Comparison of ENCODE assay signal across 27 mouse cellular contexts in genomic region chr5:73890942-73891341, GRCm38 (mm10).
A peak's percentile ranks its signal among the peaks of the same experiment; 100 is the strongest.
DNase-seq lines count a peak whose midpoint lies in the region; ATAC-seq and TF ChIP-seq lines count a peak whose summit lies in the region.
"Had no signal": no experiment of that assay in that cellular context is flagged by ENCODE, and none has a peak within 500 bp of the region (broad histone marks: within the 10 kb centered on the region; RNA-seq: fewer than 3 reads in every experiment).

No protein-coding gene starts in this region.

- no peaks in the 10 kb centered on the region for H3K36me3 ChIP-seq in kidney, embryonic 16.5 days (ENCODE audit: insufficient read depth, low read length)
- H3K36me3 ChIP-seq in lung, embryonic 14.5 days (ENCODE audit: insufficient read depth), result no peaks in the 10 kb centered on the region
- H3K36me3 ChIP-seq: embryonic facial prominence, embryonic 12.5 days; hindbrain, embryonic 12.5 days; limb, embryonic 12.5 days; neural tube, embryonic 15.5 days had no signal

- no peak for TF ChIP-seq CTCF in lung, embryonic 14.5 days (IDR thresholded peaks at IDR 0.05; ENCODE audit: low read depth)
- TF ChIP-seq CTCF in lung, adult 2 months (IDR thresholded peaks at IDR 0.05; ENCODE audit: insufficient read depth, low read length), result no peak

- H3K27me3 ChIP-seq in kidney, embryonic 16.5 days (ENCODE audit: insufficient read depth, low read length), result no peaks in the 10 kb centered on the region
- no peaks in the 10 kb centered on the region for H3K27me3 ChIP-seq in lung, embryonic 14.5 days (ENCODE audit: insufficient read depth, low read length)
- H3K27me3 ChIP-seq: CH12.LX; embryonic facial prominence, embryonic 12.5 days; hindbrain, embryonic 12.5 days; limb, embryonic 12.5 days; neural tube, embryonic 15.5 days had no signal

- peak; percentile 11 to 25 for DNase-seq in cerebellum, postnatal 10 days
- no peak for DNase-seq in cerebellum, postnatal 4 days (ENCODE audit: low spot score in 2 of 2)
- no peak for DNase-seq in kidney, adult 11 months
- DNase-seq in lung, embryonic 14.5 days, result peak; percentile 43
- no peak for DNase-seq in lung, adult 2 months
- DNase-seq in retina, postnatal 1 day, result peak; percentile 12
- no peak for DNase-seq in retina, embryonic 14.5 days (ENCODE audit: low spot score)
- DNase-seq: adrenal gland, postnatal 10 days; cerebellum, adult 8-10 months; cerebellum, postnatal 36 days; gastrocnemius, postnatal 14 days; heart, postnatal 36 days; midbrain, embryonic 14.5 days; thymus, adult 2 months; thymus, postnatal 36 days had no signal

- WGBS in kidney, embryonic 16.5 days, result 47% methylated on average over 4 of the region's 4 CpGs
- 53% methylated on average over 4 of the region's 4 CpGs for WGBS in lung, embryonic 14.5 days
- 68% methylated on average over 4 of the region's 4 CpGs for WGBS in lung, adult 2 months

- TF ChIP-seq POLR2A in lung, adult 2 months (IDR thresholded peaks at IDR 0.05; ENCODE audit: borderline replicate concordance, extremely low read depth, low read depth, low read length), result no peak

- no peak for ATAC-seq in kidney, embryonic 16.5 days (ENCODE audit: low FRiP score, low TSS enrichment)
- ATAC-seq in lung, embryonic 14.5 days (ENCODE audit: insufficient read depth), result no peak
- ATAC-seq: activated CD4-positive, CD25-positive, alpha-beta regulatory T cell, adult 4 months; forebrain, embryonic 14.5 days; intestine, postnatal 0 days had no signal

- H3K4me3 ChIP-seq in kidney, embryonic 16.5 days (ENCODE audit: low read length), result no peak overlapping the region
- no peak overlapping the region for H3K4me3 ChIP-seq in lung, embryonic 14.5 days (ENCODE audit: low read depth, low read length)
- no peak overlapping the region for H3K4me3 ChIP-seq in lung, adult 2 months (replicated peaks; ENCODE audit: extremely low read depth, low read depth, low read length)
- H3K4me3 ChIP-seq: embryonic facial prominence, embryonic 12.5 days; hindbrain, embryonic 12.5 days; limb, embryonic 12.5 days; neural tube, embryonic 15.5 days had no signal

- H3K4me1 ChIP-seq in kidney, embryonic 16.5 days (ENCODE audit: insufficient read depth, low read length), result peaks cover 9% of the 10 kb centered on the region; the same call in 1 of the 2 replicates
- no peaks in the 10 kb centered on the region; the same call in 1 of the 2 replicates for H3K4me1 ChIP-seq in lung, embryonic 14.5 days (ENCODE audit: insufficient read depth)
- no peaks in the 10 kb centered on the region for H3K4me1 ChIP-seq in lung, adult 2 months (ENCODE audit: control insufficient read depth, insufficient read depth, low read length)
- H3K4me1 ChIP-seq: embryonic facial prominence, embryonic 12.5 days; hindbrain, embryonic 12.5 days; limb, embryonic 12.5 days; neural tube, embryonic 15.5 days had no signal

- peak overlapping the region; percentile 71 for H3K27ac ChIP-seq in kidney, embryonic 16.5 days (ENCODE audit: low read length)
- no peak overlapping the region for H3K27ac ChIP-seq in lung, embryonic 14.5 days (ENCODE audit: low read depth)
- H3K27ac ChIP-seq: embryonic facial prominence, embryonic 12.5 days; hindbrain, embryonic 12.5 days; limb, embryonic 12.5 days; macrophage; neural tube, embryonic 15.5 days had no signal

- H3K9me3 ChIP-seq in kidney, embryonic 16.5 days (ENCODE audit: low read length), result peaks cover 13% of the 10 kb centered on the region
- H3K9me3 ChIP-seq in lung, embryonic 14.5 days (ENCODE audit: low read depth, low read length), result no peaks in the 10 kb centered on the region
- H3K9me3 ChIP-seq: neural tube, embryonic 15.5 days had no signal

- no peak overlapping the region for H3K4me2 ChIP-seq in kidney, embryonic 16.5 days (replicated peaks; ENCODE audit: low read depth, low read length)
- no peak overlapping the region for H3K4me2 ChIP-seq in lung, embryonic 14.5 days
- H3K4me2 ChIP-seq: embryonic facial prominence, embryonic 12.5 days; heart, embryonic 11.5 days; hindbrain, embryonic 12.5 days; limb, embryonic 12.5 days; liver, embryonic 11.5 days; neural tube, embryonic 15.5 days had no signal

- no peak overlapping the region for H3K9ac ChIP-seq in kidney, embryonic 16.5 days (replicated peaks; ENCODE audit: low read length)
- no peak overlapping the region for H3K9ac ChIP-seq in lung, embryonic 14.5 days
- H3K9ac ChIP-seq: embryonic facial prominence, embryonic 12.5 days; hindbrain, embryonic 12.5 days; limb, embryonic 12.5 days; neural tube, embryonic 15.5 days had no signal

Comparison
In these comparisons a context has a peak if more than half of its experiments do, and no peak if none do; other contexts are left out.
1. DNase-seq: peak in cerebellum, postnatal 10 days (2 of 2), lung, embryonic 14.5 days (single experiment) and retina, postnatal 1 day (single experiment); none in cerebellum, postnatal 4 days (0 of 2), kidney, adult 11 months (single experiment), lung, adult 2 months (single experiment) and retina, embryonic 14.5 days (single experiment).